Mouse (Mus musculus): ENCODE measurements around the gene Gm2897.
"Not testable (repeated sequence)": the region's sequence is repeated elsewhere in the genome, so short reads cannot be mapped to it uniquely, and the experiment has no call there.

The Gm2897 gene

DNA sequence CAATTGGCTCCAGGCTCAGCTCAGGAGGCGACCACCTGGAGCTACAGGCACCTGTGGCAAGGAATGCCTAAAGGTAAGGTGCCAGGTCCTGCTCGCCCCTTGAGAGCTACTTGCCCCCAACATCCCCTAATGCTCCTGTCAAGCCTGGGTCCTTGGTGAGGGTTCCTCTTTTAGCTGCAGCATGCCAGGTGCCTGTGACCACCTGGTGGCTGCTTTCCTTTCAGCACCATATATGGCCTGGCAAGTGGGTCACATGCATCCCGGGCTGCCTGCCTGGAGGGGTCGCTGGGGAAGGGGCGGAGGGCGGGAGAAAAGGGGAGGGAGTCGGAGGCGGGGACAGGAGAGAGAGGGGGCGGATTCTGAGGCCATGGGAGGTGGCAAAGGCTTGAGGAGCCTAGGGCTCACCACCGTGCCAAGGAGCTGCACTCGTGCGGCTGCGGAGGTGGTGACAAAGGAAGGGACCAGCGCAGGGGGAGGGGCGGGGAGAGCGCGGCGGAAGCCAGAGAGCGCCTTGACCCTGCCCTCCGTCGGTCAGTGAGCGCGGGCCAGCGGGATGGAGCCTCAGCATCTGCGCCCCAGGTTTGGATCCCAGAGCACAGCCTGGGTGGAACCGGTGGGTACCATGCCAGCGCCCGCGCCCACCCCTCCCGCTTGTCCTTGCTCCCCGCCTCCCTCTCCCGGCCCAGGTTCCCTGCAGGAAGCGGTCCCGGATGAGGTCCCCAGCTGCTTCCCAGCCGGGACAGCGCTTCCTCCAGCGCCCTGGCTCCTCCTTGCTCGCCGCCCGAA is at the start of gene Gm2897:
Gene Gm2897, plus strand, starts transcription at position 559 of the 786 bp plus-strand sequence.
- DNase-seq (ENCODE audit: low spot score in 2 of 2): peak in 1 of 2 experiments; percentile 2

DNA sequence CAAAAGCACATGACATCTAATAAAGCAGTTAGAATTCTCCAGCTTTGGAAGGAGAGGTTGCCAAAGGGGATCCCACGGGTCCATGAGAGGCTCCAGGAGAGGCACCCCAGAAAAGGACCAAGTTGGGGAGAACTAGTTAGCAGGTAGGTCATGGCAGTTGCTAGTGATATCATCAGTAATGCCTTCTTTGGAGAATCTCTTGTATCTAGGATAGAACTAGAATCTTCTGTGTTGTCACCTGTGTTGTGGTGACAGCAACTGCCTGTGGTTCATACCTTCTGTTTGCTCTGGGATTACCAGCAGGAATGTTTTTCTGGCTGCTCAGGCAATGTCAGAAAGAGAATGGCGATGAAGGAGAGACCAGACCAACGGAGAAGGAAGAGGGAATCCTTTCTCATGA is 19.4 kb upstream of the Gm2897 start, which contains the start of gene Gm2888:
Gene Gm2888, plus strand, starts transcription at position 301 of the 400 bp plus-strand sequence.
- not testable (repeated sequence) for DNase-seq (ENCODE audit: low spot score in 2 of 2)

DNA sequence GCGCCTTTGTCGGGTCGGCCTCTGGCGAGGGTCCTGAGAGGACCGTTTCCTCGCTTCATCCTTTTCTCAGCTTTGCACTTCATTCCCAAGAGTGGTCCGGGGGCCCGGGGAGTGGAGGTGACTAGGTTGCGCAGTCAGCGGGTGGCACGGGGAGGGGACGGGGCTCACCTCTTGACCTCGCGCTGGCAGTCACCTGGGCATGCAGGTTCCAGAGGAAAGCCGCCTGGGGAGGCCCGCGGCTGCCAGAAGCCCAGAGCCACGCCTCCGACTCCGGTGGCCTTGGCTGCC is 372 bp downstream of the Gm2897 start:
- peak; percentile 4 to 10 for DNase-seq (ENCODE audit: low spot score in 2 of 2)

DNA sequence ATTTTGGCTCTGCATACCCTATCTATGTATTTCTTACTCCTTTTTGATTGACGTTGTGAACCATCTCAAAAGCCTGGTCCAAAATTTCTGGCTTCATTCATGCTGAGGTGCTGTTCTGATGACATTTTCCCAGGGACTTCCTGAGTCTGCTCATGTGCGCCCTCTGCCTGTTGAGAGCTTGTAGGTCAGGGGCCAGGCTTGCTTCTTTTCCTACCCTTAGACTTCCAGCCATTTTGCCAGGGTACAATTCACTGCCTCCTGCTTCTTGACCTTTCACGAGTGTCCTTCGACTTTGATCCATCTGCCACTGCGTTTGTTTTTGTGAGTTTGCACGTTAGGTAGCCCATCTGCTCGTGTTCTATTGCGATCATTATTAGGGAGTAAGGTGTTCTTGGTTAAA is 1.0 kb downstream of the Gm2897 start:
- DNase-seq (ENCODE audit: low spot score in 2 of 2): not testable (repeated sequence)

DNA sequence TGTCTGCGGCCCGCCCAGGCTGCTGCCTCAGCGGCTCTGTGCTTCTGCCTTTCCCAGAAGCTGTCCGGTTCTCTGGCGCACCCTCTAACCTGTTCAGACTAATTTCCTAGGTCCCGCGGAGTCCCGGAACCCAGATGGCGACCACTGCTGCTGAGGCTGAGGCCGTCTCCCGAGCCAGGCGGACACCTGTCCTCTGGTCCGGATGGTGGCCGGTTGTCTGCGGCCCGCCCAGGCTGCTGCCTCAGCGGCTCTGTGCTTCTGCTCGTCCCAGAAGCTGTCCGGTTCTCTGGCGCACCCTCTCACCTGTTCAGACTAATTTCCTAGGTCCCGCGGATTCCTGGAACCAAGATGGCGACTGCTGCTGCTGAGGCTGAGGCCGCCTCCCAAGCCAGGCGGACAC is 67.0 kb downstream of the Gm2897 start:
- peak; percentile 6 to 7 for DNase-seq (ENCODE audit: low spot score in 2 of 2)

All from urinary bladder, postnatal 36 days (tissue).